Mouse (Mus musculus): ENCODE results near the gene Iqgap3. TPM values are rescaled to one million over a fixed set of nuclear protein-coding genes. Genes with fewer than 3 reads are reported as not detected.

The Iqgap3 gene
- total RNA-seq, 2 experiments from 2014 or later: 0.64 to 0.80 TPM

DNA sequence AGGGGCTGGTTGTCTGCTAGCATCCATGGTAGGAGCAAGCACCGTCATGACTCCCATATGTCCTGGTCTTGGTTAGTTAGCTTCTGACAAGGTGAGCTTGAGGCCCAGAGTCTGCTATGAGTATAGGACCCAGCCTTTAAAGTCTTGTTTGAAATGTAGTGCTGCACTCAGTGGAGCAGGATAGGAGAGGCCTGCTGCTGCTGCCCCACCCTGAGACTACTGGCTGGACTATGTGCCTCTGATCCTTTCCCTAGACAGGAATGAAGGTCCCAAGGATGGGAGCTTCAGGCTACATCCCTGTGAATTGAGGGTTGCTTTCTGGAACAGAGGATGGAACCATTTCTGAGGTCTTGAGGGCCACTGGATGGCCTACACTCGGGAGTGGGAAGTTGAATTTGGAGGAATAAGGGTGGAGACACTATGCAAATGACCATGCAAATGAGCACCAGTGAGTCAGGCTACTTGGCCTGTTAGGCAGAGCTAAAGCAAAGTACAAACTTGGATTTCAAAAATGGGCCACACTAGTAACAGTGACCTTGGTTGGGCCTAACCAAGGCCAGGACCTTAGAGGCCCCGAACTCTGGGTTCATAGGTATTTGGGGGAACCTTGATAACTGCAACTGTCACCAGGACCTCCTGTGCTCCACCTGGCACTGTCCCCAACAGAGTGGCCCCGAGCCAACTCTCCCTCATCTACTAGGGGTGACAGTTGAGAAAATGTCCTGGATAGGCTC is 67.2 kb downstream of the Iqgap3 start:
- peak; percentile 63 to 71 for DNase-seq (ENCODE audit: low spot score in 2 of 2)

DNA sequence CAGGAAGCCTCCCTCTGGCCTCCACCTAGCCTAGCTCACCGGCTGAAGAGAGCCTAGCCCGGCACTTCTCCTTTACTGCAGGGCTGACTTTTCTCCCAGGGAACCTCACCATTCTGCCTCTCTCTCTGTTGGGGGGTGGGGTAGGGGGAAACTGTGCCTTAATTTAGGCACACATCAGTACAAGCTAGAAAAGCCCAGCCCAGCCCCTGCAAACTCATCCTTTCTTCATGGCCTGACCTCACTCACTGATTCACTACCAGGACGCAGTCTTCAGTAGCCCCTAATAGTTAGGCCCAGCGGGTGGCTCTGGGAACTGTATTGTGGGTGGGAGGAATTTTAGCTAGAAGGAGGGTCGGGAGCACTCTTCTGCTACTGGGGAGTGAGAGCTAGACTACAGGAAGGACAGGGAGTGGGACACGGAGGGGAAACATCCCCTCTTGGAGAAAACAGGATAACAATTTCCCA is 67.8 kb downstream of the Iqgap3 start:
- DNase-seq (ENCODE audit: low spot score in 2 of 2): no peak

DNA sequence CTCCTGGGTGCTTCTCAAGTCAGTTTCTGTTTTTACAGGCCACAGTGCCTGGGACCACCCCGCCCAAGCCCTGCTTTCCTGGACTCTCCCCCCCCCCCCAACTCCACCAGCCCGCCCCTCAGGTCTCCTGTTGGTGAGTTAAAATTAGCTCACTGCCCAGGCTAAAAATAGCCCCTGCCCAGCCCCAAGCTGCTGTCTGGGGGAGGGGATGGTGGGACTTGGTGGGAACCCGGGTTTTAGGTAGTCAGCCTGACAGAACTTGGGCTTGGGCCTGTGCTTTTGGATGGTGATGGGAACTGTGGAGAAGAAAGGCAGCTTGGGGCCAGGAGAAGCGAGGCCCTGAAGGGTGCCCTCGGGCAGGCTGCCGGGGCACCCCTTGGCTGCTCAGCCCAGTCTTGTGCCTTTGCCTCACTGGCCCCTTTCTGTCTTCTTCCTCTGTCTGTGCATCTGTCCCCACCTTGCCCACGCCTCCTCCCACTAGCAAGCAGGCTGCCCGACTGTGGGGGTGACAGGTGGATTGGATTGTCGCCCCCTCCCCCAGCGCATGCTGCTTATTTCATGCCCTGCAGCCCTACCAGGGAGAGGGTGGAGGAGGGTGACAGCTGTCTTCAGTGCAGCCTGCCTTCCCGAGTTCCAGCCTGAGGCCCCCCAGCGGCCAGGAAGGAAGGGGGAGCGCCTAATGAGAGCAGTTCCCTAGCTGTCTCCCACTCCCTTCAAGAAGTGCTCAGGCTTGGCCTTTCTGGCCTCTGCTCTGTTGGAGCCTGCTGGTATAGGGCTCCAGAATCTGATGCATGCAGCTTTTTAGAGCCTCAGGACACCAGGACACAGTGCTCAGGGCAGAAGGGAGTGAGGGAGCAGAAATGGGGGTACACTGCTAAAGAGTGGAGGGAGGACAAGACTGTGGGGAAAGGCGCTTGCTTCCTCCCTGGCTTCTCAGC is 68.6 kb downstream of the Iqgap3 start:
- DNase-seq (ENCODE audit: low spot score in 2 of 2): no peak

DNA sequence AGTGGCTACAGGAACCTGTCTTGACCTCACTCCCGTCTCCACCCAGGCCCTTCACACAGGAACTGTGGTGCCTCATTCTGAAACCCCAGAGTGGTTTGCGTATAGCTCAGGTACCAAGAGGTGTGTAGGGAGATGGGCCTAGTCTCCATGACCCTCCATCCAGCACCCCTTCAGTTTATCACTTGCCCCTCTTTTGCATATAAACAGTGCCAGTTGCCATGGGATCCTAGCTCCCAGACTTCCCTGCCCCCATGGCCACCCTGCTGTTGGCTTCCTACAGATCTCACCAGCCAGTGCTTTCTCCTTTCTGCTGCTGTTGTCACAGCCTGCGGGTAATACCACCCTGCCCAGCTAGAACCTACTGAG is 69.2 kb downstream of the Iqgap3 start:
- DNase-seq (ENCODE audit: low spot score in 2 of 2): no peak

DNA sequence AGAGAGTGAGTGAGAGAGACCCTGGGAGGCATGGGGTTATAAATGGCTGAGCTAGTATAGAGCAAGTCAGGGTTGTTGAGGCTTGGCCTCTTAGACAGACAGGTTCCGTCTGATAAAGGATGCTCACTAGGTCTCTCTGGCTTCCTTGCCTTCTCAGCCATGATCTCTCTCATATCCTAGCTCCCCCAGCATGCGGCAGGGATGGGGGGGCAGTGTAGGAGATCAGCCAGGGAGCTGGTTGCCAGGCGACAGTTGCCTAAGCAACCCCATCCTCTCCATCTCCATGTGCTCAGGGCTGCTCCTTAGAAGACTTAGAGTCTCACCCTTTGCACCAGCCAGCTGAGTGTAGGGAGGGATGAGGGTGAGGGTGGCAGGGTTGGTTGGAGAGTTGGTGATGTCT is 70.3 kb downstream of the Iqgap3 start:
- no peak for DNase-seq (ENCODE audit: low spot score in 2 of 2)

DNA sequence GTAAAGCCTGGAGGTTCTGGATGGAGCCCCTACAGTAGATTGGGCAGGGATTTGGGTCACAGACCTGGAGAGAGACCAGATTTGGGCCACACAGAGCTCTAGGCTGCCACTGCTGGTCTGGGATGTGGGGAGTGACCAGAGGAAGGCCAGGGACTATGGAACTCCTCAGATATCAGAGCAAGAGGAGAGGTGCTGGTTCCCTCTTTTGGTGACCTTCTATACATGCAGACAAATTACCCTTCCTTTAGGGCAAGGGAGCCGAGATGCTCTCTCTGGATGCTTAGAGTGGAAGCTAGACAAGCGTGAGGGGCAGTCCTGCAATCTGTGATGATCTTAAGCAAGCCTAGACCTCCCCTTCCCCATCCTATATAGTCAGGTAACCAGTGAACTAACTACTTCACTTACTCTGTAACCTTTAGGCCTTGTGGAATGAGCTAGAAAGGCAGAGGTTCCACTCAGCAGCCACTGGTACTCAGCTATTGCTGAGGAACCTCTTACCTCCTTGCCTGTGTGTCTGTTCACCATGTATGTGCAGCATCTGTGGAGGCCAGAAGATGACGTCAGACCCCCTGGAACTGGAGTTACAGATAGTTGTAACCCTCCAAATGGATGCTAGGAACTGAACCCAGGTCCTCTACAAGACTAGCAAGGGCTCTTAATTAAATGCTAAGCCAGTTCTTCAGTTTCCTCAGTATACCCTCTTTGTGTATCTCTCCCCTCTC is 71.7 kb downstream of the Iqgap3 start:
- DNase-seq (ENCODE audit: low spot score in 2 of 2): no peak

DNA sequence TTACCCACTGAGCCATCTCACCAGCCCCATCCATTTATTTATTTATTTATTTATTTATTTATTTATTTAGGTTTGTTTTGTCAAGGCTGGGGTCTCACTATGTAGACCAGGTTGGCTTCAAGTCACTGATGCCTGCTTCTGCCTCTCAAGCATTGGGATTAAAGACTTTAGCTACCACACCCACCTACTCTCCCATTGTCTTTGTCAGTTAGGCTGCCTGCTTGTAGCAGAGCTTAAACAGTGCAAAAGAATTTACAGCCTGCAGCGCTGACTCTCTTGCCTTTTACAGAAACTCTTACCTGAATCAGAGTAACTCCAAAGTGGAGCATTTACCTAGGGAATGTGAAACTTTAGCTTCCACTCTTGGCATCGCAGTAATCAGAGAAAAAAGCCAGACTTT is 72.5 kb downstream of the Iqgap3 start:
- DNase-seq (ENCODE audit: low spot score in 2 of 2): no peak

DNA sequence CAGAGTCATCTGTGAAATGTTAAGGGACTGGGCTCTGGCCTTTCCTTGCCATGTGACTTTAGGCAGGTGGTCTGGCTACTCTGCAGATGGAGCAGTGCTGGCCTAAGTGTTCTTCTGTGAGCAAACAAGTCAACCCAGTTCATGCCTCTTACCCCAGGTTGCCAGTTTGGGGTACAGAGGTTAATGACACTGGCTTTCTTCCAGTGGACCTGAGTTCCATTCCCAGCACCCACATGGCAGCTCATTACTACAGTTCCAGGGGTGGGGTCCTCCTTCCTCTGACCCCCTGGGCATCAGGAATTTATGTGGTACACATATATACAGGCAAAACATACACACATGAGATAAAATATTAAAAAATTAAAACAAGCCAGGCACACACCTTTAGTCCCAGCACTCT is 75.0 kb downstream of the Iqgap3 start:
- no peak for DNase-seq (ENCODE audit: low spot score in 2 of 2)

DNA sequence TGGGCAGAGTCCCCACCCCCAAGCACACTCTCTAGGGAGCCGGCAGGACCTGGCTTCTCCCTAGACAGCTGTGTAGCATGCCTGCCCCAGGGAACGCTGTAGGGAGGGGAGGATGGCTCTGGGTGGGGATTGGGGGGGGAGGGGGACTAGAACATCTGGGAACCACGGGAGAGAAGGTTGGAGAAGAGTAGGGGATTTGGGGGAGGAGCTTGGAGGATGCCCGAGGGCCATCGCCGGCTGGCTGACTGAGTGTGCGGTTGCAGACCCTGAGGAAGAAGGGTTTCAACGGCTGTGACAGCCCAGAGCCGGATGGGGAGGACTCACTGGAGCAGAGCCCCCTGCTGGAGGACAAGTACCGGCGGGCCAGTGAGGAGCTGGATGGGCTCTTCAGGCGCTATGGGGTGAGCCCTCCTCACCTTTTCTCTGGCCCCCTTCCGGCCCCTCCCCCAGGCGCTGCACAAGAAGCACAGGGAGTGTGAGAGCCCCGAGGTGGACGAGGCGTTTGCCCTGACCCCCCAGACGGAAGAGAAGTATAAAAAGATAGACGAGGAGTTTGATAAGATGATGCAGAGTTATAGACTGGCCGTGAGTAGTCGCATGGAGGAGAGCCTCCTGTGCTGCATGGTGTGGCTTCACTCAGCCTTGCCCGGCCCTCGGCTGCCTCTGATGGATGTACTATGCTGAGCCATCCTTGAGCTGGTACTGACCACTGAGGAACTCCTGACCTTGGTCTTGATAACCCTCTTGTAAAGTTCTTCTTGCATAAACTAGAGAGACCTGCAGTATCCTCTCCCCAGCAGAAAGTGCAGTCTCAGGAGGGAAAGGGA is 76.2 kb downstream of the Iqgap3 start:
- DNase-seq (ENCODE audit: low spot score in 2 of 2): no peak

DNA sequence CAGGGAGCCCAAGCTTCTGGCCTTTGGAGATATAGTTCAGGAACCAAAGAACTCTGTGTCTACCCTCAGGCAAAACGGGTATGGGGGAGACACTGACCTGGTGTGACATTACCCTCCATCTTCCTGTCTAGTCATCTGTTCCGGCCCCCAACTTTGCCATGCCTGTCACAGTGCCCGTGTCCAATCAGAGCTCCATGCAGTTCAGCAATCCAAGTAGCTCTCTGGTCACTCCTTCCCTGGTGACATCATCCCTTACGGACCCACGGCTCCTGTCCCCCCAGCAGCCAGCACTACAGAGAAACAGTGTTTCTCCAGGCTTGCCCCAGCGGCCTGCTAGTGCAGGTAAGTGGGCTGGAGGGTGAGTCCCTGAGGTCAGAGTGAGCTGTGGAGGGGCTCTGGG is 77.2 kb downstream of the Iqgap3 start:
- DNase-seq (ENCODE audit: low spot score in 2 of 2): no peak

DNA sequence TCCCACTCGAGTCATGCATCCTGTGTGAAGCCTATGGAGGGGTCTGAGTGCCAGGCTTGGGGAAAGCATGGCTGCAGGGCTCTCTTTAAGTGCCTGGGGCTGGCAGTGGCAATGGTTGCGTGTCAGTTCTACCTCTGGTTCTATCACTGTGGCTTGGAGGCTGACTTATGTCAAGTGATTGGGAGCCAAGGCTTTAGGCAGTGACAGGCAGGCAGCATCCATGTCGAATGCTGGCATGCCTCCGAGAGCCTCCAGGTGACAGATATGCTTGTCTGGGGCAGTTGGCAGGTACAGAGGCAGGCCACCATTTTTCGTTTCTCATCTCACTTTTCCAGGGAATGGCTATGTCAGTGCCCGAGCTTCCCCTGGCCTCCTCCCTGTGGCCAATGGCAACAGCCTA is 79.1 kb downstream of the Iqgap3 start:
- no peak for DNase-seq (ENCODE audit: low spot score in 2 of 2)

DNA sequence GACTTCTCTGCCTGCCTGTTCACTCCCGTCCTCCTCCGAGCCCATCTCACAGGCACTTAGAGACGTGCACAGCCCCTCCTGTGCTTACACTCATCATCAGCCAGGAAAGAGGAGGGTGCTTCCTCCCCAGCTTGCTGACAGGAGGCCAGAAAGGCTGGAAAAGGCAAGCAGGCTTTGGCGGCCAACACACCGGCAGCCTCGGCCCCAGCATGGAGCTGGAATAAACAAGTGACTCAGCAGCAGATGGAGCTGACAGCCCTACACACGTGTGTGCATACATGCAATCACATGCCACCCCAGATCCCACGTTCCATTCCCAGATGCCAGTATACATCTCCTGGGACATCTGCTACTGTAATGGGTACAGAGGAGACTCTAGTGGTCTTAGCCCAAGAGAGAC is 80.5 kb downstream of the Iqgap3 start:
- DNase-seq (ENCODE audit: low spot score in 2 of 2): no peak

DNA sequence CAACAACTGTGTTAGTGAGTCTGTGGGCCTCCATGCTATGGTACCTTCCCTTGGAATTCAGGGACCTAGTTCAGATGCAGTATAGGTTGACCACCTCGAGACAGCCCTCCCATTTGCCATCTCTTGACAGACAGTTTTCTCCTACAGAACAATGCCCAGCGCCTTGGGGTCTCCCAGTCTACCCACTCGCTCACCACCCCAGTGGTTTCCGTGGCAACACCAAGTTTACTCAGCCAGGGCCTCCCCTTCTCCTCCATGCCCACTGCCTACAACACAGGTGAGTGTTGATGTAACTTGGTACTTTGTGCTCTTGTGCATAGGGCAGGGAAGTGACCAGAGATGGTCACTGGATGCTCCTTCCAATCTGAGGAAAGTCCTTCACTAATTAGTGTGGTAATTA is 81.0 kb downstream of the Iqgap3 start:
- DNase-seq (ENCODE audit: low spot score in 2 of 2): no peak

DNA sequence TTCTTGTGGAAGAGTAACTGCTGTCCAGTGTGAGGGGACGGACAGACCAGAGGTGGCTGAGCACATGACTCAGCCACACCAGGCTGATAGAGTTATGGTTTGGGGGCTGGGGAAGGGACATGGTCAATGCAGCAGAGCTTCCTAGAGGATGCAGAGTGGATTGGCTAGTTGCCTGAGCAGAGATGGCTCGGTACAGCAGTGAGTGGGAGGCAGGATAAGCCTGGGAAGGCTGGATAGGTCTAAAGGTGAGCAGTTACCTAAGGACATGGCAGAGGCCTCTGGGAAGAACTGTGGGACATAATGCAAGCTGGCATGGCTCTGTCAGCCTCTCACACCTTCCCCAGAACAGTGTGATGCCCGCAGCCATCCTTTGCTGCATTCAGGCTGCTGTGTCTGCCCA is 82.1 kb downstream of the Iqgap3 start:
- DNase-seq (ENCODE audit: low spot score in 2 of 2): no peak

DNA sequence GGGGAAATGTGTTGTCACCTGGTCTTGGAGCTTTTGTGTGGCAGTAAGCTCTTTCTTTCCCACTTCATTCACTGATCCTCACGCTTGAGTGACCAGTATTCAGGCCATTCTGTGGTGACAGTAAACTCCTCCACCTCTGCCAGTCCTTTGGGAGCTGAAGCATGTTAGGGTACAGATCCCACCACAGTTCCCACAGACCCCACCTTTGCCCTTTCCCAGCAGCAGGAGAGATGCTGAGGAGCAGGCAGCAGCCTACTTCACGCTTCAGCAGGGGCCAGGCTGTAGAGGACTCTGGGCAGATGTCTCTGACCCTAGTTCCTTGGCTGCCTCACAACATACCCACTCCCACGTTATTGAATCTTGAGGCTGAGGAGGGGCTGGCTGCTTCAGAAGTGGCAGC is 82.5 kb downstream of the Iqgap3 start:
- no peak for DNase-seq (ENCODE audit: low spot score in 2 of 2)

DNA sequence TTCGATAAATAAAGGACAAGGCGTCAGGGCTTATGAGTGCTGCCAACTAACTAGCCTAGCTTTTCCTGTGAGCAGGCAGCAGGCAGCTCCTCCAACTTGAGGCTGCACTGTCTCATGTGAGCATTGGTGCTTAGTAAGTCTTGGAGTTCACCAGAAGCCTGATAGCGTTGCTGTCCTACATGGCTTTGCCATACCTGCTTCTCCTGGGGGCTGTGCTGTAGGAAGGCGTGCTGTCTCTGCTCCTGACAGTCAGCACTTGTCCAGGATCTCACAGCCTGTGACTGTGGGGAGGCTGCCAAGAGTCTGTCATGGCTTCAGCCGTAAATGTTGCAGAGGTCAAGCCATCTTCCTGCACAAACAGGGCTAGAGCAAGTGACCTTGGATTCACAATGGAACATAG is 84.3 kb downstream of the Iqgap3 start:
- DNase-seq (ENCODE audit: low spot score in 2 of 2): no peak

DNA sequence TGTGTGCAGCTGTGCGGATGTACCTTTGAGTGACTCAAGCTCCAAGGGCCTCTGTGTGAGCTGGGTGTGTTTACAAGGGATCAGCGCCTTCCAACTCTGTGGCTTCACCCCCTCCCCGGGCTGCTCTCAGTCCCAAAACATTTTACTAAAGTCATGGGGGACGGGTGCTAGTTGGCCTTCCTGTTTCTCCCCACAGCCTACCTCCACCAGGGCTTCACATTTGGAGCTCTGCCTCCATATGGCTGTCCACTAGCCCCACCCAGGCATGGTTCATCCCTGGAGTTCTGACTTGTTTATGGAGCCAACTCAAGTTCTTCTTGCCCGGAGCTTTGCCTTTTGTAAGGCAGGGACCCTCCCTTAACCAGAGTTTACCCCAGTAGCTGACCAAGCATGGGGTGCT is 88.6 kb downstream of the Iqgap3 start:
- no peak for DNase-seq (ENCODE audit: low spot score in 2 of 2)

Data from adrenal gland, adult 18-20 months (tissue).